Mouse (Mus musculus): ENCODE results near the gene Tmem131l. TPM values are rescaled to one million over a fixed set of nuclear protein-coding genes. Genes with fewer than 3 reads are reported as not detected.
A peak's percentile ranks its signal among the peaks of the same experiment; 100 is the strongest.
"Not testable (repeated sequence)": the region's sequence is repeated elsewhere in the genome, so short reads cannot be mapped to it uniquely, and the experiment has no call there.

Gene Tmem131l
- polyA plus RNA-seq, 1 experiment, result 484 TPM

GRCm38 (mm10) chr3:83902943-83903342, 137.0 kb downstream of the Tmem131l start:
- TF ChIP-seq POLR2A (IDR thresholded peaks at IDR 0.05; ENCODE audit: borderline replicate concordance, control insufficient read depth, low read depth, low read length) (no peak), CTCF (IDR thresholded peaks at IDR 0.05; ENCODE audit: control insufficient read depth, insufficient read depth, low read length) (no peak)
- Histone ChIP-seq H3K4me1 (ENCODE audit: control insufficient read depth, insufficient read depth, low read length) (no peaks in the 10 kb centered on the region), H3K27ac (ENCODE audit: control insufficient read depth, insufficient read depth, low read depth, low read length, poor library complexity) (no peak overlapping the region), H3K4me3 (replicated peaks; ENCODE audit: control insufficient read depth, low read depth, low read length) (no peak overlapping the region)
- 60% methylated on average over 5 of the region's 5 CpGs for WGBS

- H3K4me1 ChIP-seq (ENCODE audit: control insufficient read depth, insufficient read depth, low read length), result no peaks in the 10 kb centered on the region
- 92% methylated on average over 8 of the region's 8 CpGs for WGBS
- TF ChIP-seq POLR2A (IDR thresholded peaks at IDR 0.05; ENCODE audit: borderline replicate concordance, control insufficient read depth, low read depth, low read length) (no peak), CTCF (IDR thresholded peaks at IDR 0.05; ENCODE audit: control insufficient read depth, insufficient read depth, low read length) (no peak)
- no peak overlapping the region for H3K4me3 ChIP-seq (replicated peaks; ENCODE audit: control insufficient read depth, low read depth, low read length)
- no peak overlapping the region for H3K27ac ChIP-seq (ENCODE audit: control insufficient read depth, insufficient read depth, low read depth, low read length, poor library complexity)
Observed at GRCm38 (mm10) chr3:83902459-83902858, 137.5 kb downstream of the Tmem131l start.

DNA sequence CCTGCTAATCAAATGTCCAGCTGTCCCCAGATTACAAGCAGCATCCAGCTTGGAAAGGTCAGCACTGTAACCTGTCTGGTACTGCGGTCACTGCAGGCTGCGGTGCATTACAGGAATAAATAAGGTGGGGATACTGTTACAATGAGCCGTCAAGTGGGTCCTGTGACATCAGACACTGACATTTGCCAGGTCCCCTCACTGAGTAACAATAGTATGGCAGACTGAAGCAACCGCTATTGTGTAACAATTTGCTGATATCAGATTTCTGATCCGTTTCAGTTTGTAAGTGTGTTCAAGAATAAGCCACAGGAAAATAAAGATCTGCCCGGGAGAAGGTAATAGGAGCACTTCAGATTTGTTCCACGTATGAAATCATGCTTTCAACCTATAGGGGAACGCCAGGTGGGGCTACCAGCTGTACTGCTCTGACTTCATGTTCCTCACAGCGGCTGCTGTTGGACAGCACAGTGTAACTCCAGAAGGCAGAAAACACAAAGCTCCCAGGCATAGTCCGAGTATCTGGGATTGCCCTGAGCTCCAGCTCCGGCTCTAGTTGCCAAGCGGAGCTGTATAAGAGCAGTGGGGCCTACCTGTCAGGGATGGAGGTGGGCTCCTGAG, 139.1 kb downstream of the Tmem131l start:
- TF ChIP-seq POLR2A (IDR thresholded peaks at IDR 0.05; ENCODE audit: borderline replicate concordance, control insufficient read depth, low read depth, low read length) (no peak), CTCF (IDR thresholded peaks at IDR 0.05; ENCODE audit: control insufficient read depth, insufficient read depth, low read length) (no peak)
- Histone ChIP-seq H3K27ac (ENCODE audit: control insufficient read depth, insufficient read depth, low read depth, low read length, poor library complexity) (no peak overlapping the region), H3K4me1 (ENCODE audit: control insufficient read depth, insufficient read depth, low read length) (no peaks in the 10 kb centered on the region), H3K4me3 (replicated peaks; ENCODE audit: control insufficient read depth, low read depth, low read length) (no peak overlapping the region)
- WGBS, result 85% methylated on average over 12 of the region's 12 CpGs

DNA sequence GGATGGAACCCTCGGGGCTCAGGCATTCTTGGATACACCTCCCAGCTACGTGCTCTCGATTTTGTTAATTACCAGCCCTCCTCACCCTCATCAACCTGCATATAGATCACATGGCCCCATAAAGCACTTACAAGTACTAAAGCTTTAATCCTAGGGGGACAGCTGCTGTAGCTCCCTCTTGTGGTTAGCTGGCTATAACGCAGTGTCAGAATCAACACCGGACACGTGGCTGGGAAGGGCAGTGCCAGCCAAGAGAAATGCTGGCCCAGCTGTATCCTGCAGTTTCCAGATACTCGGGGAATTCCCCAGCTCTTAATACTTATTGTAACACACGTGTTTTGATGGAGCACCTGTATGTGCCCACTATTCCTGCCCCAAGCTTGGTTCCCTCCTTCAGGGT, 140.4 kb downstream of the Tmem131l start:
- TF ChIP-seq POLR2A (IDR thresholded peaks at IDR 0.05; ENCODE audit: borderline replicate concordance, control insufficient read depth, low read depth, low read length) (no peak), CTCF (IDR thresholded peaks at IDR 0.05; ENCODE audit: control insufficient read depth, insufficient read depth, low read length) (peak; percentile 59; the same call in 1 of the 2 replicates)
- no peak overlapping the region for H3K27ac ChIP-seq (ENCODE audit: control insufficient read depth, insufficient read depth, low read depth, low read length, poor library complexity)

DNA sequence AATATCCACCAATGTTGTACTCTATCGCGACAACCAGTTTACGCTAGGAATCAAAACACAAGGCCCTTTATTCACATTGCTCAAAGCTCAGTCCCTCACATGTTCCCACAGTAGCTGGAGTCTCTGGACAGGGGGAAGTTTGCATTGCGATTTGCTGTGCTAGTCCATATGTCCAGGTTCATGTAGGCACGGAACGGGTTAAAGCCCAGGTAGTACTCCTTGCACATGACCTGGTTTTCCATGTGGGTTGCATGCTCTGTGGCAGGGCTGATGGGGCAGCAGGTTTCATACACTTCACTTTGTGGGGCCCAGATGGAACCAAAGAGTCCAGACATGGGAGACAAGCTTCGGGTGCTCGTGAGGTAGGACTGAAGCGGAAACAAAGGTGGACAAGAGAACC, 141.7 kb downstream of the Tmem131l start:
- Histone ChIP-seq H3K4me1 (ENCODE audit: control insufficient read depth, insufficient read depth, low read length) (no peaks in the 10 kb centered on the region), H3K4me3 (replicated peaks; ENCODE audit: control insufficient read depth, low read depth, low read length) (no peak overlapping the region), H3K27ac (ENCODE audit: control insufficient read depth, insufficient read depth, low read depth, low read length, poor library complexity) (no peak overlapping the region)
- TF ChIP-seq POLR2A (IDR thresholded peaks at IDR 0.05; ENCODE audit: borderline replicate concordance, control insufficient read depth, low read depth, low read length) (no peak), CTCF (IDR thresholded peaks at IDR 0.05; ENCODE audit: control insufficient read depth, insufficient read depth, low read length) (no peak)
- 95% methylated on average over 9 of the region's 9 CpGs for WGBS

More for the DNA sequence above, 140.4 kb downstream of the Tmem131l start:
- WGBS, result 41% methylated on average over 8 of the region's 8 CpGs
- no peak overlapping the region for H3K4me3 ChIP-seq (replicated peaks; ENCODE audit: control insufficient read depth, low read depth, low read length)
- H3K4me1 ChIP-seq (ENCODE audit: control insufficient read depth, insufficient read depth, low read length), result no peaks in the 10 kb centered on the region

DNA sequence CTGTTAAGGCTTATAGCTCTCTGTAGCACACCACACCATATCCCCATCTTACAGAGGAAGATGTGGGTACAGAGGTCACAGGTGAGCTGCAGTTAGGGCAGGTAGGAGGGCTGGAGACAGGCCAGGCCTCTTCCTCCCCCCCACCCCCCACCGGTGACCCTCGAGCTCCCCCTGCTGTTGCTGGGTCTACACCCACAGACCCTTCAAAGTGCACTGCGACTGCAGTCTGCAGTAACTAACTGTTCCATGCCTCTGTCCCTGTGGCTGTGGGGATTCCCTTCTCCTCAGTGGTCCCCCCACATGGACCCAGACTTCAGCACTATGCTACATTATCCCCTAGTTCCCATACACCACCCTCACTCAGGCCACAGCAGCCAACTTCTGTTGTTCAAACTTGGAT, 144.2 kb downstream of the Tmem131l start:
- TF ChIP-seq CTCF (IDR thresholded peaks at IDR 0.05; ENCODE audit: control insufficient read depth, insufficient read depth, low read length) (peak; percentile 56; the same call in 1 of the 2 replicates), POLR2A (IDR thresholded peaks at IDR 0.05; ENCODE audit: borderline replicate concordance, control insufficient read depth, low read depth, low read length) (0 out of 2 replicates have a peak, but pooled peaks have one; percentile 20)
- no peak overlapping the region for H3K27ac ChIP-seq (ENCODE audit: control insufficient read depth, insufficient read depth, low read depth, low read length, poor library complexity)
- H3K4me1 ChIP-seq (ENCODE audit: control insufficient read depth, insufficient read depth, low read length), result no peaks in the 10 kb centered on the region
- no peak overlapping the region for H3K4me3 ChIP-seq (replicated peaks; ENCODE audit: control insufficient read depth, low read depth, low read length)
- WGBS, result 44% methylated on average over 3 of the region's 3 CpGs

DNA sequence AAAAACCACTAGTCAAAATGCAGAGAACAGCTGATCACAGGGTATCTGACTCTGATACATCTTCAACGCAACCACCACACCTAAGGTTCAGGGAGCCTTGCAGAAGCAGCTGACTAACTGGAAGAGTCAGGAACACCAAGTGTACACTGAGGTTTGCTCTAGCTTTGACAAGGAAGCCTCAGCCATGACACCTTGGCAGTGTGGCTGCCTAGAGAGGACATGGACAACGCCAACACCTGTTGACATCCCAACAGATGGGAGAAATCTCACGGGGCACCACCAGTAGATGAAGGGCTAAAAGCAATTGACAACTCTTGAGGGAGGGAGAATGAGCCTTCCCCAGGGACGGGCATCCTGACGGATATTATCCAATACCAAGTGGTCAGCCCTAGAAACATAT, 144.9 kb downstream of the Tmem131l start:
- TF ChIP-seq POLR2A (IDR thresholded peaks at IDR 0.05; ENCODE audit: borderline replicate concordance, control insufficient read depth, low read depth, low read length) (no peak), CTCF (IDR thresholded peaks at IDR 0.05; ENCODE audit: control insufficient read depth, insufficient read depth, low read length) (no peak)
- Histone ChIP-seq H3K4me3 (replicated peaks; ENCODE audit: control insufficient read depth, low read depth, low read length) (no peak overlapping the region), H3K4me1 (ENCODE audit: control insufficient read depth, insufficient read depth, low read length) (no peaks in the 10 kb centered on the region), H3K27ac (ENCODE audit: control insufficient read depth, insufficient read depth, low read depth, low read length, poor library complexity) (no peak overlapping the region)
- WGBS, result 87% methylated on average over 5 of the region's 5 CpGs

DNA sequence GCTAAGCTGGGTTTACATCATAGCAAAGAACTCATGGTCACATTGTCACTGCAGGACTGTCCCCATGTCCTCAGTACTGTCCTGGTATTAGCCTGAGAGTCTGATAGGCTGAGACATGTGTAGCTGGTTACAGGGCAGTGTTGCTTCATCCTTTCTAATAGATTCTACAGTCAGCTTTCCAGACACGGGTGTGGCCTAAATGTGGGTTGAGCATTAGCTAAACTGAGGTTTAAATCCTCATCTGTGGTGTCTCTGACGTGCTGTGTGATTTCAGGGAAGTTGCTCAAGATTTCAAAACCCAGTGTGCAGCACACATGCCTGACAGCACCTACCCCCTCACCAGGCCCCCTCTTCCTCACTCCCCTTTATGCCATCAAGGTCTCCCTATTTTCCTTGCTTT, 154.8 kb downstream of the Tmem131l start:
- H3K4me1 ChIP-seq (ENCODE audit: control insufficient read depth, insufficient read depth, low read length), result no peaks in the 10 kb centered on the region
- 20% methylated on average over 2 of the region's 2 CpGs for WGBS
- H3K4me3 ChIP-seq (replicated peaks; ENCODE audit: control insufficient read depth, low read depth, low read length), result no peak overlapping the region
- TF ChIP-seq POLR2A (IDR thresholded peaks at IDR 0.05; ENCODE audit: borderline replicate concordance, control insufficient read depth, low read depth, low read length), result no peak
- no peak for TF ChIP-seq CTCF (IDR thresholded peaks at IDR 0.05; ENCODE audit: control insufficient read depth, insufficient read depth, low read length)
- peak overlapping the region; percentile 11; the same call in 1 of the 2 replicates for H3K27ac ChIP-seq (ENCODE audit: control insufficient read depth, insufficient read depth, low read depth, low read length, poor library complexity)

- not testable (repeated sequence) for H3K4me1 ChIP-seq (ENCODE audit: control insufficient read depth, insufficient read depth, low read length); H3K4me3 ChIP-seq (replicated peaks; ENCODE audit: control insufficient read depth, low read depth, low read length); H3K27ac ChIP-seq (ENCODE audit: control insufficient read depth, insufficient read depth, low read depth, low read length, poor library complexity)
- 78% methylated on average over 5 of the region's 5 CpGs for WGBS
Observed at GRCm38 (mm10) chr3:83879261-83880050, 160.5 kb downstream of the Tmem131l start.
